Comparison of ENCODE assay signal across 18 mouse cellular contexts in the genomic region with DNA sequence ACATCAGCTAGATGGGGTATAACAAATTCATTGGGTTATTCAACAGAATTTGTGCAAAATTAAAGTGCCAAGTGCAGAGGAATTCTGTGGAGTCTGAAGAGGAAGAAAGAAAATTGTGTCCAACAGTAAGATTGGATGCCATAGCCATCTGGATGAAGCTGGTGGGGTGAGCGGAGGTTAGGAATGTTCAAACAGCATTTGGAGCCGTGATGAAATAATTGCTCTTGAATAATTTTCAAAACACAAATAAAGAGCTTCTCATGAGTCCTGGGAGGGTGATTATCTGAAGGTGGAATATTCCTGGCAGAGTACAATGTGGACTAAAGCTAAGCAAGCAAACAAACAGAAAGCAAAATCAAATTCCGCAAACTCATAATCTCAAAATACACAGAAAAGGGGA.
"Had no signal": no experiment of that assay in that cellular context is flagged by ENCODE, and none has a peak within 500 bp of the region (broad histone marks: within the 10 kb centered on the region; RNA-seq: fewer than 3 reads in every experiment).

No protein-coding gene starts in this region.

- H3K4me3 ChIP-seq: layer of hippocampus, adult 2 months; limb, embryonic 10.5 days; limb, embryonic 13.5 days; midbrain, embryonic 12.5 days; midbrain, embryonic 15.5 days; neural tube, embryonic 12.5 days; neural tube, embryonic 15.5 days; stomach, embryonic 15.5 days had no signal

- H3K4me1 ChIP-seq: limb, embryonic 10.5 days; limb, embryonic 13.5 days; midbrain, embryonic 12.5 days; midbrain, embryonic 15.5 days; neural tube, embryonic 12.5 days; neural tube, embryonic 15.5 days; stomach, embryonic 15.5 days had no signal

- DNase-seq: kidney, adult 2 months; kidney, postnatal 25 days; layer of hippocampus, adult 9-11 months; liver; liver, postnatal 0 days; right cerebral cortex, adult 18-20 months; right cerebral cortex, postnatal 14 days; right cerebral cortex, postnatal 4 days; spleen, adult 18-20 months; thymus, postnatal 25 days had no signal
